Mouse (Mus musculus) forebrain, embryonic 15.5 days (tissue): ENCODE data around the gene Lyz2. TPM values are rescaled to one million over a fixed set of nuclear protein-coding genes. Genes with fewer than 3 reads are reported as not detected.
"Not testable (repeated sequence)": the region's sequence is repeated elsewhere in the genome, so short reads cannot be mapped to it uniquely, and the experiment has no call there.

Experiments used
- ATAC-seq: fragments of 200-750 bp; cut with Nextera tagmentation; replicated peaks from 2 replicates; pipeline ENCODE4 v1.8.0; 2017; ENCODE audit warnings: mild to moderate bottlenecking, moderate TSS enrichment, moderate library complexity
- H3K27ac ChIP-seq: fragments of 300-500 bp; sonication (generic); replicated peaks from 2 replicates; pipeline ENCODE4 v1.5.1; 2015; ENCODE audit warnings: mild to moderate bottlenecking, inconsistent platforms
- H3K27me3 ChIP-seq: fragments of 300-500 bp; sonication (generic); 2 replicates; pipeline ENCODE4 v1.6.1; 2015; ENCODE audit warnings: inconsistent platforms
- H3K36me3 ChIP-seq: fragments of 300-500 bp; sonication (generic); 2 replicates; pipeline ENCODE4 v1.6.1; 2015; ENCODE audit warnings: mild to moderate bottlenecking, inconsistent platforms
- H3K4me1 ChIP-seq: fragments of 300-500 bp; sonication (generic); 2 replicates; pipeline ENCODE4 v1.6.1; 2015; ENCODE audit warnings: inconsistent platforms
- H3K4me2 ChIP-seq: fragments of 300-500 bp; sonication (generic); replicated peaks from 2 replicates; pipeline ENCODE4 v1.6.1; 2015; ENCODE audit warnings: mild to moderate bottlenecking, inconsistent platforms
- H3K4me3 ChIP-seq: fragments of 300-500 bp; sonication (generic); 2 replicates; pipeline ENCODE4 v1.5.1; 2015; ENCODE audit warnings: mild to moderate bottlenecking, inconsistent platforms
- H3K9ac ChIP-seq: fragments of 300-500 bp; sonication (generic); replicated peaks from 2 replicates; pipeline ENCODE4 v1.6.1; 2015; ENCODE audit warnings: mild to moderate bottlenecking, inconsistent platforms
- H3K9me3 ChIP-seq: fragments of 300-500 bp; sonication (generic); 2 replicates; pipeline ENCODE4 v1.6.1; 2016; ENCODE audit warnings: inconsistent platforms
- WGBS: fragments of 180-500 bp; shearing (Covaris S2); methylation state at CpG from one replicate; pipeline ENCODE4 v1.1.7; 2015; ENCODE audit warnings: mixed read lengths; 5-methylcytosine and 5-hydroxymethylcytosine counted together
- polyA plus RNA-seq: library from polyadenylated mRNA; unstranded; fragments of >200 nt; fragmentation: Nextera tagmentation; extraction: Ambion mirVana; gene quantifications from 2 replicates; pipeline ENCODE4 v1.2.1, GENCODE M21; 2015

The Lyz2 gene
- polyA plus RNA-seq, 1 experiment from 2014 or later = 15.7 TPM

DNA sequence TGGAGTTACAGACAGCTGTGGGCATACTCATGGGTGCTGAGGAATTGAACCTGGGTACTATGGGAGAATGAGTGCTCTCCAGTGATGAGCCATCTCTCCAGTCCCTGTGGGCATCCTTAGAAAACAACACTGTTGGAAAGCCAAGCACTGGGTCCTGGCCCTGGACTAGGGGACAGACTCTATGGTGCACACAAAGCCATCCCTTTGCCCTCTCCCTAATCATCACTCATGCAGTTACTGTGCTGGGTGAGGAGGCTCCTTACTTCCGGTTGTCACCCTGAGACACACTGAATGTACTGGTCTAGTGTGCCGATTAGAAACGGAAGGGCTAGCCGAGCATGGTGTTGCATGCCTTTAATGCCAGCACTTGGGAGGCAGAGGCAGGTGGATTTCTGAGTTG is 1.1 kb upstream of the Lyz2 start:
- H3K36me3 ChIP-seq, H3K9ac ChIP-seq, H3K4me3 ChIP-seq, H3K27ac ChIP-seq, ATAC-seq, H3K9me3 ChIP-seq, H3K4me1 ChIP-seq, H3K27me3 ChIP-seq, H3K4me2 ChIP-seq: not testable (repeated sequence)
- 91% methylated on average over 4 of the region's 4 CpGs for whole genome bisulfite sequencing

DNA sequence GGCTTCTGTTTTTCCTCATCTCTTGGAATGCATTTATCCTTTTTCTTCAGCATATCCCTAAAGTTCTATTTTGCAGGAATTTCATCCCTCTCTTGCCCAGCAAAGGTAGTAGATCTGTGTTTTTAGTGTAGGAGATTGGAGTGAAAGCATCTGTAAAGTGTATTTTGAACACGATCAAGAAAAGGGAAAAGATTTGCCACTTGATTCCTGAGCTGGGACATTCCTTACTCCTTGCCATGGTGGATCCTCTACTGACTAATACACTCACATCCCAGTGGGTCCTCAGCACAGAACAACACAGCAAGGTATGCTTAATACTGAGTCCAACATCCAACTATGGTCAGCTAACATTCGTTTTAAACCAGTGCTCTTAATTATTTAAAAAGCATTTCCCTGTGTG is 430 bp upstream of the Lyz2 start:
- Histone ChIP-seq H3K4me2 (no peak overlapping the region), H3K4me1 (no peaks in the 10 kb centered on the region), H3K4me3 (no peak overlapping the region), H3K36me3 (no peaks in the 10 kb centered on the region), H3K27me3 (no peaks in the 10 kb centered on the region), H3K9ac (no peak overlapping the region), H3K9me3 (no peaks in the 10 kb centered on the region), H3K27ac (no peak overlapping the region)
- no peak for ATAC-seq
- WGBS = 86% methylated on average over 2 of the region's 2 CpGs

DNA sequence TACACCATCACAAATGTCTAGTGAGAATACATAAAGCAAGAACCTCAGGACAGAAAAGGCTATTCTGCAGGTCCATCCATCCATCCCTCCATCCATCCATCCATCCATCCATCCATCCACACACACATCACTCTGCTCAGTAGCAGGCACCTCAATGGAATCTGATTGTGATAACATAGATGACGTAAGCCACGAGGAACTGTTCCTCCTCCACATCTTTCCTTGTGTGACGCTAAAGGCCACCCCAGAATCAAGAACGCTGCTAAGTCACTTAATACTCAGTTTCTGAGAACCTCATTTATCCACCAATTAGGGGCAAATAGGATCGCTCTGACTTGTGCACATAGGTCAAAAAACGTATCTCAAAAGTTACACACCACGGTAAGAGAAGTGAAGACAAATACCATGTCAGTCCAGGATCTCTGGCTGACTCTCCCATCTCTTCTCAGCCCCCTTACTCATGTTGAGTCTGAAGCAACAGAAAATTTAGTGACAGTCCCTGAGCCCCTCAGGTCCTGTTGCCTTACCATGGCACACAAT is 670 bp downstream of the Lyz2 start:
- H3K27me3 ChIP-seq = no peaks in the 10 kb centered on the region
- H3K9me3 ChIP-seq = no peaks in the 10 kb centered on the region
- no peak overlapping the region for H3K27ac ChIP-seq
- no peaks in the 10 kb centered on the region for H3K36me3 ChIP-seq
- H3K4me2 ChIP-seq = no peak overlapping the region
- H3K4me3 ChIP-seq = no peak overlapping the region
- 93% methylated on average over 7 of the region's 7 CpGs for WGBS
- no peak for ATAC-seq
- no peaks in the 10 kb centered on the region for H3K4me1 ChIP-seq
- H3K9ac ChIP-seq = no peak overlapping the region

DNA sequence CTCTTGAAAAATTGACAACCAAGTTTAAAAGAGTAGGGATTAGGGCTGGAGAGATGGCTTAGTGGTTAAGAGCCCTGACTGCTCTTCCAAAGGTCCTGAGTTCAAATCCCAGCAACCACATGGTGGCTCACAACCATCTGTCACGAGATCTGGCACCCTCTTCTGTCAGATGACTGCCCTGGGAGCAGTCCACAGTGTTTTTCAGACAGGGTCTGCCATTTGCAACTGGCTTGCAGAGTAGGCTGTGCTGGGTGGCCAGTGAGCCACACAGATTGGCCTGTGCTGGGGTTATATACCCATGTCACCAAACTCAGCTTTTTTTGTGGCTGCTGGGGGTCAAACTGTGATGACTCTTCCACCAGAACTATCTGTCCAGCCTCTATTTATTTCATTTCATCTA is 2.1 kb downstream of the Lyz2 start:
- Histone ChIP-seq H3K36me3 (no peaks in the 10 kb centered on the region), H3K4me1 (no peaks in the 10 kb centered on the region), H3K9me3 (no peaks in the 10 kb centered on the region), H3K27me3 (no peaks in the 10 kb centered on the region), H3K4me3 (no peak overlapping the region), H3K27ac (no peak overlapping the region), H3K9ac (no peak overlapping the region), H3K4me2 (no peak overlapping the region)
- WGBS = 50% methylated on average over 1 of the region's 1 CpGs
- no peak for ATAC-seq

DNA sequence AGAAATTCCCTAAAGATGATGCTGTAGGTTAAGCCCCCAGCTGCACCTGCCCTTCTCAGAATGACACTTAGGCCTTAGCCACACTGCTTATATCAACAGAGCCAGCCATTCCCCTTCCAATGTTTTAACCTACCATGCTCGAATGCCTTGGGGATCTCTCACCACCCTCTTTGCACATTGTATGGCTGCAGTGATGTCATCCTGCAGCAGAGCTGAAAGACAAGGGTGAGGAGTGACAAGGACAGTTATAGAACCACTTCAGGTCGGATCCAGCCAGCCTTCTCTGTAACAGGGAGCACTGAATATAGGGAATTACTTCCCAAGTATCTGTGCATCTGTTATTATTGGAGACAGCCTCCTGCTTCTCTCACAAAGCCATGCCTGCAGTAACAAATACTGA is 3.6 kb downstream of the Lyz2 start:
- not testable (repeated sequence) for H3K4me1 ChIP-seq, H3K9ac ChIP-seq, H3K27me3 ChIP-seq, ATAC-seq, H3K9me3 ChIP-seq, H3K4me2 ChIP-seq, H3K36me3 ChIP-seq, H3K27ac ChIP-seq, H3K4me3 ChIP-seq
- 51% methylated on average over 2 of the region's 2 CpGs for WGBS

DNA sequence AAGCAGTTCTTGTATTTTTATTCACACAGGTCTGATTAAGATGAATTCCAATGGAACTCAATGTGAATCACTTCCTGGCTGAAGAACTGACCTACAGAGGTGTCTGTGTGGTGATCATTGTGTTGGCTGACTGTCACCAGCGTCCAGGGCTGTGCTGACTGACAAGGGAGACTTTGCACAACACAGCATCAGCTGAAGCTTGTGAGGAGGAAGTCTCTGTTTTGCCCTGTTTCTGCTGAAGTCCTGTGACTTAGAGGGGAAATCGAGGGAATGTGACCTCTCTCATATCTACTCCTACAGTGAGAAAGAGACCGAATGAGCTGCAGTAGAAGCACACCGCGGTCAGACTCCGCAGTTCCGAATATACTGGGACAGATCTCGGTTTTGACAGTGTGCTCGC is 4.3 kb downstream of the Lyz2 start:
- WGBS = 85% methylated on average over 9 of the region's 9 CpGs
- ATAC-seq, H3K4me2 ChIP-seq, H3K36me3 ChIP-seq, H3K9me3 ChIP-seq, H3K27ac ChIP-seq, H3K9ac ChIP-seq, H3K4me3 ChIP-seq, H3K4me1 ChIP-seq, H3K27me3 ChIP-seq: not testable (repeated sequence)

DNA sequence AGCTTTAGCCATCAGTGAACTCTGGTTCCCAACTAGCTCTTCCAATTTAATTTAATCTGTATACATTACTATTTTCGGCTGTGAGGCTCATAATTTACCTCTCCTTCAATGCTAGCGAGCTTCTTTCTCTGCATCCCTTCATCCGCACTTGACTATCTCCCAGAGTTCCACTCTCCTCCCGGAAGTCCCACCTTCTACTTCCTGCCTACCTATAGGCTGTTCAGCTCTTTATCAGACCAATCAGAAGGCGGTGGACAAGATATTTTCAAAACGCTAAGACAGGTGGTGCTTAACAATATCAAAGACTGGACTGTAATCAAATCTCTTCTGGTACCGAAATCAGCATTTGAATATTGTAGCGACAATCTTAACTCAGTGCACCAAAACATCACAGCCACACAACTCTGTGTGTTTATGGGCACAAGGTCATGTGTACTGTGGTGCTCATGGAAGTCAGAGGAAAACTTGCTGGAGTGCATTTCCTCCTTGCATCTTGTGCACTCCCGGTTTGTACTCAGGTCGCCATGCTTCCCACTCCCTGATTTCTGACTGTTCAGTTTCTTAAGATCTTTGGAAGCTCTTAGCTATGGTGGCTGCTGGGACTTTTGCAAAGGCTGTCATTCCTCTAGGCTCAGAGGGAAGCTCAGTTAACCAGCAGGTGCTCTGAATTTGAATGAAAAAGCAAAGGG is 6.3 kb downstream of the Lyz2 start:
- Histone ChIP-seq H3K9ac (no peak overlapping the region), H3K9me3 (no peaks in the 10 kb centered on the region), H3K27ac (no peak overlapping the region), H3K36me3 (no peaks in the 10 kb centered on the region), H3K27me3 (no peaks in the 10 kb centered on the region), H3K4me2 (no peak overlapping the region), H3K4me3 (no peak overlapping the region), H3K4me1 (no peaks in the 10 kb centered on the region)
- ATAC-seq = no peak
- WGBS = 86% methylated on average over 10 of the region's 10 CpGs

DNA sequence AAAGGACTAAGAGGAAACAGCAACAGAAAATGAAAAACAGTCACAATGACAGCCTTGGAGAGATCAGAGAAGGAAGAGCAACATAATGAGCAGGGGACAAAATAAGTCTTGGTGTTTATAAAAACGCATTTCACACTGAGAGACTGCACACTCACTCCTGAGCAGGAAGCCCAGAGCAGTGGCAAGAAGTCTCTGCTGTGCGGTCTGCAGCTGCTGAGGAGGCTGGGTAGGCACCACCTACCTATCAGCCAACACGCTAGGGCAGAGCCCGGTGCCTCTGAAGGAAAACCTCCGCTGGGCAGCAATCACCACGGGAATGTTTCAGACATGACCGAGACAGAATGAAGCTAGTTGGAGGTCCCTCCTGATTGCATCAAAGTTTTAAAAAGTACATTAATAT is 7.5 kb downstream of the Lyz2 start:
- H3K27me3 ChIP-seq, ATAC-seq, H3K27ac ChIP-seq, H3K36me3 ChIP-seq, H3K9ac ChIP-seq, H3K4me3 ChIP-seq, H3K4me1 ChIP-seq, H3K4me2 ChIP-seq, H3K9me3 ChIP-seq: not testable (repeated sequence)
- WGBS = 91% methylated on average over 3 of the region's 7 CpGs

DNA sequence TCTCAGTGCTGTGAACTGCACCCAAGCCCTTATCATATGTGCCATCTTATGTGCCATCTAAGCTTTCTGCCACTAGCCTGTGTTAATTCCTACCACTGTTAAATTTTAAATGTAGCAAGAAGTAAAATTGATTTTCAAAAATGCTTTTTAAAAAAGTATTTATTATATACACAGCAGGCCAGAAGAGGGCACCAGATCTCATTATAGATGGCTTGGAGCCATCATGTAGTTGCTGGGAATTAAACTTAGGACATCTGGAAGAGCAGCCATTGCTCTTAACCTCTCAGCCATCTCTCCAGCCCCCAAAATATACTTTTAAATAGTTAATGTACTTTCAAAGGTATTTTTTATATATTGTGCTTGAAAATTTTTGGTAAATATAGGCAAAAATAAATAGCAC is 10.1 kb downstream of the Lyz2 start:
- Histone ChIP-seq H3K4me1 (no peaks in the 10 kb centered on the region), H3K9ac (no peak overlapping the region), H3K4me2 (no peak overlapping the region), H3K36me3 (no peaks in the 10 kb centered on the region), H3K9me3 (no peaks in the 10 kb centered on the region), H3K4me3 (no peak overlapping the region), H3K27me3 (no peaks in the 10 kb centered on the region), H3K27ac (no peak overlapping the region)
- ATAC-seq = no peak

DNA sequence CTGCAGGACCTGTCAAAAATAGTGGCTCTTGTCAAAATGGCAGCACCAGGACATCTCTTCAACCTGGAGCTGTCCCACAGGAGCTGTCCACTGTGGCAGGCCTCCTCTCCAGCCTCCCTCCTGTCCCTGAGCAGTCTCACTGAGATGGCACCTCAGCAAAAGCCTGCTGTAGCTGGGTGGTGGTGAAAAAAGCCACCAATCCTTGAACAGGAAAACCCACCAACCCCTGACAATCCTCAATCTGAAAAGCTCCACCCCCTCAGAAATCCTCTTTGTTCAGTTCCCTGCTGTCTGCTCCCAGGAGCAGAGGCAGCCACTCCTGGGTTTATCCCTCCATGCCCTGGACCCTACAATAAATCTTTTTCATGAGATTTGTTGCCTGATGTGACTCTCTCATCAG is 22.3 kb downstream of the Lyz2 start:
- Histone ChIP-seq H3K4me1 (no peaks in the 10 kb centered on the region), H3K27me3 (no peaks in the 10 kb centered on the region), H3K4me2 (no peak overlapping the region), H3K9me3 (no peaks in the 10 kb centered on the region), H3K4me3 (no peak overlapping the region), H3K27ac (no peak overlapping the region), H3K9ac (no peak overlapping the region), H3K36me3 (no peaks in the 10 kb centered on the region)
- no peak for ATAC-seq

DNA sequence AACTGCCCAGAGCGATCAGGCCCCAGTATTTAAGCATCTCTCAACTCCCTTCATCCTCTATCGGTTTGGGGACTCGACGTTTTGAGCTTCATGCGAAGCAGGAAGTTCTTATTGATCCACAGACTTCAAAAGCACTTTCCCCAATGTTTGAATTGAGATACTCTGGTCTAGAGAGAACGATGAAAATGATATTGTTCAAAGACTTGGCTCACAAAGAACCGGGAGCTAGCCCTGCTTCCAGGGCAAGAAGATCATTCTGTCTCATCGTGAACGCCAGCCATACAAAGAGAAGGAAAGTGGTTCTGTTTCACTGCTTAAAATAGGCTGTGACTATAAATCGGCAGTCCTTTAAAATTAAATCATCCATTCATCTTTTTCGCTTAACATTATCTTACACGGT is 43.5 kb downstream of the Lyz2 start, which contains the start of gene 9530003J23Rik:
9530003J23Rik (minus strand) TSS at position 101 of the 400 bp plus-strand sequence.
- Histone ChIP-seq H3K36me3 (no peaks in the 10 kb centered on the region), H3K4me3 (no peak within 1 kb of the TSS), H3K4me1 (no peaks in the 10 kb centered on the region), H3K27ac (no peak within 1 kb of the TSS), H3K9me3 (no peaks in the 10 kb centered on the region), H3K4me2 (no peak within 1 kb of the TSS), H3K9ac (no peak within 1 kb of the TSS), H3K27me3 (no peaks in the 10 kb centered on the region)
- no peak for ATAC-seq
- 90% methylated on average over 12 of the region's 12 CpGs for WGBS

DNA sequence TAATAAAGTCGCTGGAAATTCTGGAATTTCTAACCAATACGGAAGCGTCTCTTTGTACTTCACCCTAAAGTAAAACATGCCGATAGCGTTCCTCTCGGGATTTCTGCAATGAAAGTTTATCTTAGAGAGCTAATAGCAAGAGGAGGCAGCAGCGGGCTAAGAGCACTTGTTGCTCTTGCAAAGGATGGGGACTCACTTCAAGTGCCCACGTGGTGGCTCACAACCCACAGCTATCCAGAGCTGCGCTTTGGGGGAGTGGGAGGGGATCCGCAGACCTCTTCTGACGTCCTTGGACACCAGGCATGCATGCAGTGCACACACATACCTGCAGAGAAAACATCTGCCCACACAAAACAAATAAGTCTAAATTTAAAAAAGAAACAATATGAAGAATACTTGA is 46.3 kb downstream of the Lyz2 start:
- Histone ChIP-seq H3K9ac (no peak overlapping the region), H3K9me3 (no peaks in the 10 kb centered on the region), H3K27me3 (no peaks in the 10 kb centered on the region), H3K36me3 (no peaks in the 10 kb centered on the region), H3K4me3 (no peak overlapping the region), H3K27ac (no peak overlapping the region), H3K4me1 (no peaks in the 10 kb centered on the region), H3K4me2 (no peak overlapping the region)
- 60% methylated on average over 11 of the region's 11 CpGs for WGBS
- ATAC-seq = no peak

DNA sequence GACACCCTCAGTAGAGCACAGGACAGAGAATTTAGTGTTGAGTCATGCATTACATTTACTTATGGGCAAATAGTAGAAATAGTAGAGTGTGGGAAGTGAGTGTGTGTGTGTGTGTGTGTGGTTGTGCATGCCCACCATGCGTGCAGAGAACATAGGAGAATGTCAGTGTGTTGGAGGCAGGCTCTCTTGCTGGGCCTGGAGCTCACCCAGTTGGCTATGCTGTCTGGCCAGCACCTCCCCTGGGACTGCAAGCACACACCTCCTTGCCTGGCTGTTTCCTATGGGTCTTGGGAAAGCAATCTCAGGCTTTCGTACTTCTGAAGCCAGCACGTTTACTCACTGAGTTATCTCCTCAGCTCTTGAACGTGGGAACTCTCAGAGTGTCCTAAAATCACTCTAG is 47.3 kb downstream of the Lyz2 start:
- Histone ChIP-seq H3K27ac (no peak overlapping the region), H3K36me3 (no peaks in the 10 kb centered on the region), H3K27me3 (no peaks in the 10 kb centered on the region), H3K4me1 (no peaks in the 10 kb centered on the region), H3K9ac (no peak overlapping the region), H3K9me3 (no peaks in the 10 kb centered on the region), H3K4me3 (no peak overlapping the region), H3K4me2 (no peak overlapping the region)
- WGBS = 79% methylated on average over 4 of the region's 4 CpGs
- ATAC-seq = no peak
